Mouse (Mus musculus) lung, embryonic 14.5 days (tissue): ENCODE measurements around the gene Khk. TPM values are rescaled to one million over a fixed set of nuclear protein-coding genes. Genes with fewer than 3 reads are reported as not detected.

ENCODE experiments used
- ATAC-seq: fragments of 200-750 bp; cut with Nextera tagmentation; 2 replicates; pipeline ENCODE4 v1.8.0; 2017; ENCODE audit warnings: mild to moderate bottlenecking, moderate TSS enrichment, moderate library complexity; ENCODE audit not compliant: insufficient read depth
- DNase-seq: peaks from one replicate; pipeline ENCODE4 v3.0.0-alpha.2; 2015
- H3K27ac ChIP-seq: fragments of 300-500 bp; sonication (generic); 2 replicates; pipeline ENCODE4 v1.5.1; 2014; ENCODE audit warnings: low read depth, mild to moderate bottlenecking, moderate library complexity
- H3K27me3 ChIP-seq: fragments of 300-500 bp; sonication (generic); 2 replicates; pipeline ENCODE4 v1.6.1; 2014; ENCODE audit warnings: low read length, control low read depth; ENCODE audit not compliant: insufficient read depth
- H3K36me3 ChIP-seq: fragments of 300-500 bp; sonication (generic); 2 replicates; pipeline ENCODE4 v1.6.1; 2014; ENCODE audit warnings: control low read depth; ENCODE audit not compliant: insufficient read depth
- H3K4me1 ChIP-seq: fragments of 300-500 bp; sonication (generic); 2 replicates; pipeline ENCODE4 v1.6.1; 2014; ENCODE audit warnings: antibody characterized with exemption, control low read depth; ENCODE audit not compliant: insufficient read depth
- H3K4me2 ChIP-seq: fragments of 300-500 bp; sonication (generic); 2 replicates; pipeline ENCODE4 v1.6.1; 2014; ENCODE audit warnings: mild to moderate bottlenecking
- H3K4me3 ChIP-seq: fragments of 300-500 bp; sonication (generic); 2 replicates; pipeline ENCODE4 v1.5.1; 2014; ENCODE audit warnings: low read depth, low read length
- H3K9ac ChIP-seq: fragments of 300-500 bp; sonication (generic); 2 replicates; pipeline ENCODE4 v1.6.1; 2014
- H3K9me3 ChIP-seq: fragments of 300-500 bp; sonication (generic); 2 replicates; pipeline ENCODE4 v1.6.1; 2016; ENCODE audit warnings: low read depth, low read length, control low read depth
- CTCF ChIP-seq: IDR thresholded peaks from 2 replicates; pipeline ENCODE4 v1.5.1; 2016; ENCODE audit warnings: antibody characterized with exemption, low read depth
- WGBS: fragments of 180-500 bp; shearing (Covaris S2); extraction: QIAGEN DNeasy Blood & Tissue Kit; methylation state at CpG from one replicate; pipeline ENCODE4 v1.1.7; 2014; 5-methylcytosine and 5-hydroxymethylcytosine counted together
- polyA plus RNA-seq: library from polyadenylated mRNA; unstranded; fragments of >200 nt; fragmentation: Nextera tagmentation; extraction: Ambion mirVana; gene quantifications from 2 replicates; pipeline ENCODE4 v1.2.1, GENCODE M21; 2014

Gene Khk
- polyA plus RNA-seq, 1 experiment from 2014 or later: 15.0 TPM

GRCm38 (mm10) chr5:30934725-30935461, 13.7 kb downstream of the Khk start:
- Histone ChIP-seq H3K4me2 (no peak overlapping the region), H3K9ac (no peak overlapping the region), H3K9me3 (no peaks in the 10 kb centered on the region), H3K27ac (no peak overlapping the region), H3K4me1 (no peaks in the 10 kb centered on the region), H3K4me3 (no peak overlapping the region), H3K27me3 (no peaks in the 10 kb centered on the region), H3K36me3 (no peaks in the 10 kb centered on the region)
- ATAC-seq: no peak
- 90% methylated on average over 5 of the region's 5 CpGs for WGBS
- DNase-seq: no peak
- peak; percentile 15; the same call in 1 of the 2 replicates for TF ChIP-seq CTCF

- no peak overlapping the region for H3K4me3 ChIP-seq
- WGBS: 89% methylated on average over 2 of the region's 2 CpGs
- H3K9me3 ChIP-seq: no peaks in the 10 kb centered on the region
- H3K4me1 ChIP-seq: peaks cover 3% of the 10 kb centered on the region; the same call in 1 of the 2 replicates
- DNase-seq (no peak), ATAC-seq (no peak)
- no peaks in the 10 kb centered on the region for H3K36me3 ChIP-seq
- H3K27ac ChIP-seq: no peak overlapping the region
- peak; percentile 40 for TF ChIP-seq CTCF
- H3K9ac ChIP-seq: no peak overlapping the region
- no peak overlapping the region for H3K4me2 ChIP-seq
- peaks cover 9% of the 10 kb centered on the region for H3K27me3 ChIP-seq
Observed at GRCm38 (mm10) chr5:30943004-30943403, 21.8 kb downstream of the Khk start.

GRCm38 (mm10) chr5:30944344-30944743, 23.1 kb downstream of the Khk start:
- no peak overlapping the region for H3K27ac ChIP-seq
- WGBS: 82% methylated on average over 6 of the region's 6 CpGs
- H3K4me3 ChIP-seq: no peak overlapping the region
- DNase-seq (no peak), ATAC-seq (no peak)
- no peak overlapping the region for H3K4me2 ChIP-seq
- H3K4me1 ChIP-seq: peaks cover 3% of the 10 kb centered on the region; the same call in 1 of the 2 replicates
- H3K27me3 ChIP-seq: peaks cover 9% of the 10 kb centered on the region
- H3K9me3 ChIP-seq: no peaks in the 10 kb centered on the region
- no peaks in the 10 kb centered on the region for H3K36me3 ChIP-seq
- no peak for TF ChIP-seq CTCF
- no peak overlapping the region for H3K9ac ChIP-seq

- Histone ChIP-seq H3K9me3 (no peaks in the 10 kb centered on the region), H3K27ac (no peak within 1 kb of the TSS), H3K36me3 (no peaks in the 10 kb centered on the region), H3K4me1 (peaks cover 3% of the 10 kb centered on the region; the same call in 1 of the 2 replicates), H3K4me2 (peak within 1 kb of the TSS; percentile 79), H3K27me3 (peaks cover 9% of the 10 kb centered on the region), H3K9ac (peak within 1 kb of the TSS; percentile 48), H3K4me3 (peak within 1 kb of the TSS; percentile 40)
- ATAC-seq (0 out of 2 replicates have a peak, but pooled peaks have one; percentile 18), DNase-seq (peak; percentile 69)
- peak; percentile 49 for TF ChIP-seq CTCF
- 6% methylated on average over 44 of the region's 44 CpGs for WGBS
Observed at GRCm38 (mm10) chr5:30944956-30945781, 23.9 kb downstream of the Khk start, which contains the start of gene Cgref1. Gene Cgref1 (minus strand): TSS chr5:30945591.

GRCm38 (mm10) chr5:30948620-30949019, 27.4 kb downstream of the Khk start:
- Histone ChIP-seq H3K4me3 (no peak overlapping the region), H3K4me1 (peaks cover 3% of the 10 kb centered on the region; the same call in 1 of the 2 replicates), H3K4me2 (no peak overlapping the region), H3K9ac (no peak overlapping the region), H3K27me3 (peaks cover 9% of the 10 kb centered on the region), H3K27ac (no peak overlapping the region), H3K36me3 (peaks cover 15% of the 10 kb centered on the region), H3K9me3 (no peaks in the 10 kb centered on the region)
- TF ChIP-seq CTCF: no peak
- ATAC-seq (no peak), DNase-seq (no peak)
- WGBS: 79% methylated on average over 5 of the region's 5 CpGs

- Histone ChIP-seq H3K4me2 (peak overlapping the region; percentile 86), H3K4me3 (peak overlapping the region; percentile 56), H3K27ac (peak overlapping the region; percentile 50; the same call in 1 of the 2 replicates), H3K27me3 (peaks cover 8% of the 10 kb centered on the region), H3K36me3 (peaks cover 27% of the 10 kb centered on the region), H3K9me3 (no peaks in the 10 kb centered on the region), H3K4me1 (peaks cover 3% of the 10 kb centered on the region; the same call in 1 of the 2 replicates), H3K9ac (peak overlapping the region; percentile 62)
- under 1% methylated on average over 31 of the region's 31 CpGs for WGBS
- ATAC-seq (peak; percentile 93), DNase-seq (peak; percentile 97)
- TF ChIP-seq CTCF: peak; percentile 32; the same call in 1 of the 2 replicates
Observed at GRCm38 (mm10) chr5:30949654-30950326, 28.6 kb downstream of the Khk start.
